Mouse (Mus musculus) layer of hippocampus, postnatal 14 days (tissue): ENCODE data around the gene Fam151a. TPM values are rescaled to one million over a fixed set of nuclear protein-coding genes. Genes with fewer than 3 reads are reported as not detected.
"Not testable (repeated sequence)": the region's sequence is repeated elsewhere in the genome, so short reads cannot be mapped to it uniquely, and the experiment has no call there.

ENCODE experiments used
- DNase-seq, 2 experiments: peaks; one replicate each; pipeline ENCODE4 v3.0.0; 2021 to 2022; ENCODE audit warnings: low spot score in 2 of 2, mixed read lengths in 1 of 2
- total RNA-seq, 2 experiments: library from RNA; stranded (reverse); gene quantifications; 2 replicates each; pipeline ENCODE4 v1.2.3; 2021

The Fam151a gene
- total RNA-seq, 2 experiments from 2014 or later = not detected

DNA sequence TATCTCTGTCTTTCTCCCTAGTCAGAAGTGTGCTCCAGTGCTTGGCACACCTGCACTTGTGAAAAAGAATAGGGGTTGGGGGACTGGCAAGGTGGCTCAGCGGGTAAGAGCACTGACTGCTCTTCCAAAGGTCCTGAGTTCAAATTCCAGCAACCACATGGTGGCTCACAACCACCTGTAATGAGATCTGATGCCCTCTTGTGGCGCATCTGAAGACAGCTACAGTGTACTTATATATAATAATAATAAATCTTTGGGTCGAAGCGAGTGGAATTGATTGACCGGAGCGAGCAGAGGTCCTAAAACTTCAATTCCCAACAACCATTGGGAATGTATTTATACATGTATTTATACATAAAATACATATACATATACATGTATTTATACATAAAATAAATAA lies 42.1 kb downstream of the Fam151a start:
- not testable (repeated sequence) for DNase-seq

DNA sequence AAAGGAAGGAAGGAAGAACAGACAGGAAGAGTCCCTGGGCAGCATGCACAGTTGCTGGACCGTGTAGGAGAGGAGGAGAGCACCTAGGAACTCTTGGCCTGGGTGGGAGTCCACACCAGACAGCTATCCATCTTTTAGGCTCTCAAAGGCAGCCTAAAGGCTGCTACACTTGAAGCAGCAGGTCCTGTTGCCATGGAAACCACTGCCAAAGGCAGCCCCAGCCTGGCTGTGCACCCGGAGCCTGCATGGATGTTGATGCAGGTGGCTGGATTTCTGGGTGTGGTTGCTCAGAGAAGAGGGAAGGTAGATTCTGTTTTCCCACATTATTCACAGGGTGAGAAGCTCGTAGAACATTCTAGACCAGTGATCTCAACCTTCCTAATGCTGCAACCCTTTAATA lies 43.3 kb downstream of the Fam151a start:
- DNase-seq = peak; percentile 59 to 72

DNA sequence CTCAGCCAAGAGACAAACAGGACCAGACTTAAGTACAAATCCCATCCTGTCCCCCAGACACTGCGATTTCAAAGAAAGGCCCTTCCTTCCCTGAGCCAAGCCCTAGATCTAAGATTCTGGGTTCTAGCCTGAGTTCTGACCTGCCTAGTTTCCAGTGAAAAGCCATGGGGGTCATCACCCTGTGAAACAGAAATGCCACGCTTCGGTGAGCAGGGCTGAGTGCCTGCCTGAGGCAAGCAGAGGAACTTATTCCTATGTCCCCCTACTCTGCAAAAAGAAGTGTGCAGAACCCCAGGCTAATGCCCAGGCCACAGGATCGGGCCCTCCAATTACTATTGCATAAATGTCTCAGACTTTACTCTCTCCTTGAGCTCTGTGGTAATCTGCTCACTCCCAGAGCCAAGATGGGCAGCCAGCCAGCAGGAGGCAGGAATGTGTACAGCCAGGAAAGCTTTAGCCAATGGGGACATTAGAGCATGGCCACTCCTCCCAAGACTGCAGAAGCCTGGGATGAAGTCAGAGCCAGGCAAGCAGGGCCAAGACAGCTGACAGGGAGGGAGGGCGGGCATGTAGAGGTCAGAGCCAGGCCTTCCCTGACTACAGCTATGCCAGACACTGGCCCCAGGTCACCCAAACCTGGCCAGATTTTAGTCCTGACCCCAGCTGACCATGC lies 44.6 kb downstream of the Fam151a start:
- peak; percentile 72 to 91 for DNase-seq

DNA sequence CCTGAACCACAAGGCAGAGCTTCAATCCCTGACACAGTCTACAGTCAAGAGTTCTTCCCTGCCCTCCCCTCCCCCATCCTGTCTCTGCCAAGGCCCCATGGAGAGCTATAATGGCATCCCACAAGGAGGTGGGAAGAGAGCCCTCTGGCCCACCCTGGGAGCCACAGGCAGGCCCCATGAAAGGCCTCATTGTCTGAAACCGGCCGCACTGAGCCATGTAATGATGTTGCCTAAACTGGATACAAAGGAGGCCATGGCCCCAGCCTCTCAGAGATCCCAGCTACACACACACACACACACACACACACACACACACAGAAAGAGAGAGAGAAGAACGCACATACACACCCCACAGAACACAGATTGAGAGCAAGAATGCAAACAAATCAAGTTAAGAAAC lies 46.4 kb downstream of the Fam151a start:
- peak in 1 of 2 experiments; percentile 45 for DNase-seq

DNA sequence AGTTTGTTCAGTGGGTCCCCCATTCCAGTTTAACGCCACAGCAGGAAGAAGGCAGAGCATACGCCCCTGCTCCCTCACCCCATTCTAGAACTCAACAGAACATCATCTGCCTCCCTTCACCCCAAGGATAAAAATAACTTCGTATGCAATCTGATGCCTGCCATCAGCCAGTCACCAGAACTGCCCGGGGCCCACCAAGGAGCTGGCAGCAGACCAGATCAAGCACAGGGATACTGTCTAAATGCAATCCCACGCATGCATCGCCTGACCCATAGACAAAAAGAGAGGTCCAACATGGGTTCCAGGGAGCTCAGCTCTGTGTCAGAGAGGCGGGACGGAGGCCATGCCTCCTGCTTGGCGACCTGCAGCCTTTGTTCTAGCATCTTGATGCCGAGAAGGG lies 49.4 kb downstream of the Fam151a start:
- DNase-seq = no peak

DNA sequence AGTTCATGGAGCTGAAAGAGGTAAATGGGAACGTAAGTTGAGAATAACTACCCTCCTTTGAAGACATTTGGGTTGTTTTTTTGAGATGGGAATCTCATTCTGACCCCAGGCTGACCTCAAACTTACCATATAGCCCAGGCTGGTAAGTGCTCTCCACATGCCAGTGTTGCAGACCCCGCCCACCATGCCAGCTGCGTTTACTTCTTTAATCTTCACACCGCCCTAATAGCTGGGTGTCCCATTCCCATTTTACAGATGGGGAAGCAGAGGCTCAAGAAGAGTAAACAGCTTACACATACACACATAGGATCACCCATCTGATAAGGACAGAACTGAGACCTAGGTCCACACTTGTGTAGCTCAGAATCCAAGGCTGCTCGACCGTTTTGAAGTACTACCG lies 51.1 kb downstream of the Fam151a start:
- DNase-seq = no peak

DNA sequence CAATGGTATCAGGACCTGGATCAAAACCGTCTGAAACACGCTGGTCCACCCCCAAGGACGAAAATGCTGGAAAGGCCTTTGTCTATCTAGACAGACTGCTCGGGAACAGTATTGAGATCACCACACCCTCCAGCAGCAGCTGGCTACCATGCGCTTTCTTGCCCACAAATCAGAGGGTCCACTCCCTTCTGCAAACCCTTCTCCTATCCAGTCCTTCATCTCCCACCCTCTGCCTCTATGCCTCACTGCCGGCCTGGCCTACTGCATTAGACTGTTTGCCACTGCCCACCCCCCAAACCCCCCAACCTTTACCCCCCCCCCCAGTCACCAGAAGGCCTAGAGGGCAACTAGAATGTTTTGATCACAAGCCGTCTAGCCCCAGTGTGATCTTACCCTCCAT lies 51.7 kb downstream of the Fam151a start:
- no peak for DNase-seq

DNA sequence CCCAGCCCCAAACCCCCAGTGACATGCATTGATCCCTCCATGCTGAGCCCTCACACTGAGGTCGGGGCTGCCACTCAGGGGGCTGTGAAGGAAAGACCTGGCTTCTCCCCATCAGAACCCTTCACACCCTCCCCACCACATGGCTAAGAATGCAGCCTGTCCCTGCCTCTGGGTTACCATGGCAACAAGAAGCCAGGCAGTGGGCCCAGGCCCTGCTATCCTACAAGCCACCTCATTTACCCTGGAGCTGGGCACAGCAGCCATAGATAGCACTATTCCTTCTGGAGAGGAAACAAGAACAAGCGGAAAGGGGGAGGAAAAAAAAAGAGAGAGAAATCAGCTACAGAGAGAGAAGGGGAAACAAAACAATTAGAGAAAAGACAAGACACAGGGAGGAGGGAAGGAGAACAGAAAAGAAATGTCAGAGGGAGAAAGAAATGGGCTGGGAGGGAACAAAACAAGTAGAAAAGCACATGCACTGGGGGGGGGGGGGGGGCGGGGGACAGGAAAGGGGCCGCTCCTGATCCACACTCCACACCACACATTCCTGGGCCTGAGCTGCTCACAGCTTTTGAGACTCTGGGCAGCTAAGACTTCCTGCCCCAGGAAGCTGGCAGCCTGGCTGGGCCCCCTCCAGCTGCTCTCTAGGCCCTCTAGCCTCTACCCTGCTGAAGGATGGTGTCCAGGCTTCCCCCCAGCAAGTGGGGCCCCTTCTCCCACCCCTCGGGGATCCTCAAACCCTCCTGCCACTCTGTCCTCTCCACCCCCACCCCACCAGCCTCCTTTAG lies 52.3 kb downstream of the Fam151a start:
- peak; percentile 72 to 86 for DNase-seq

DNA sequence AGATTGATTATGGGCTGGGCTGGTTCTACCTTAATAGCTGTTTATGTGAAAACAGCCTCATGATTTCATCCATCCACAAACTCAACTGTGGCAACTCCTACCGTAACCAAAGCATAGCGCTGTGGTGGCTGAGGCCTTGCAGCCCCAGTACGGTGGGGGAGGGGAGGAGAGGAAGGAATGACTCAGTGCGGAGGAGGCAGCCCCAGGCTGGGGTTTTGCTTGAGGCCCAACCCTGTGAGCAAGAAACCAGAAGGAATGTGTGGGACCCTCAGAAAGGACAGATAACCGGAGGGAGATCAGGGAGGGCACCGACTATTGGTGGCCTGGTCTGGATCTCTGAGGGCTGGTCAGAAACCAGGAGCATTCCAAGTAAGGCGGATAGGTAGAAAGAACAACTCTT lies 54.1 kb downstream of the Fam151a start:
- DNase-seq = no peak

DNA sequence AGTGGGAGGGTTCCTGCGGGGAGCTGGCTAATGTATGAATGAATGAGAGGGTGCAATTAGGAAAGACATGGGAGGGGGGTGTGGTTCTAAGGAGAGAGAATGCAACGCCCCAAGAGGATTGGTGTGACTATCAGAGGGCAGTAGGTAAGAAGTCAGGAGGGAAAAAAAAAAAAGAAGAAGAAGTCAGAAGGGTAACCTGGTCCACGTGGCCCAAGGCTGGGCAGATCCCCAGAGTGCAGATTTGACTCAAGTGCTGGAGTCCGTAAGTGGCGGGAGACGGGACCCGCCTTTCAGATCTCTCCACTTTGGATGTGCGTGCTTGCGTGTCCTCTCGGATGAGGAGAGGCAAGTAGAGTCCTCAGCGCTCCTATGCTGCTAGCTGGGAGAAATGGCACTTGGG lies 54.9 kb downstream of the Fam151a start:
- DNase-seq = no peak

DNA sequence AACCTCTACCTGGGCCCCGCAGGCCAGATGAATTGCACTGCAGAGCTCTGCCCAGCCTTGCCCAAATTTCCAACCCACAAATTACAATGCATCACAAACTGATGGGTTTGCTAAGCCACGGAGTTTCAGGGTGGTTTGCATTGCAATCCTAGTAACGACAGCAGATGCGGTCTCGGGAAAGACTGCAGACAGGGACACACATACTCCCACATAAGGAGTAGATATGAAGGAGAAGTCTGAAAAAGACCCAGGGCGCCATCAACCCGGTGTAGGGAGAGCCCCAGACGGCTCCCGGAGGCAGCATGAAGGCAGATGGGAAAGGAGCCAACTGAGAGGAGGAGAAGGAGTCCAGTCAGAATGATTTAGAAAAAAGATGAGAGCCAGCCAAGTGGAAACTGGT lies 56.0 kb downstream of the Fam151a start:
- no peak for DNase-seq

DNA sequence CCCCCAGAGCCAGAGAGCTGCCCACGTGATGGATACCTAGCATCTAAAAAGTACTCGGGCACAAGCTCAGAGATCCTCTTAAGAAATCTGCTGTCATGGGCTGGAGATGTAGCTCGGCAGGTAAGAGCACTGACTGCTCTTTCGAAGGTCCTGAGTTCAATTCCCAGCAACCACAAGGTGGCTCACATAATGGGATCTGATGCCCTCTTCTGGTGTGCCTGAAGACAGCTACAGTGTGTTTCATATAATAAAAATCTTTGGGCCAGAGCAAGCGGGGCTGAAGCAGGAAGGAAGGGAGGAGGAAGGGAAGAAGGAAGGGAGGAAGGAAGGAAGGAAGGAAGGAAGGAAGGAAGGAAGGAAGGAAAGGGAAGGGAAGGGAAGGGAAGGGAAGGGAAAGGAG lies 56.5 kb downstream of the Fam151a start:
- DNase-seq = not testable (repeated sequence)

DNA sequence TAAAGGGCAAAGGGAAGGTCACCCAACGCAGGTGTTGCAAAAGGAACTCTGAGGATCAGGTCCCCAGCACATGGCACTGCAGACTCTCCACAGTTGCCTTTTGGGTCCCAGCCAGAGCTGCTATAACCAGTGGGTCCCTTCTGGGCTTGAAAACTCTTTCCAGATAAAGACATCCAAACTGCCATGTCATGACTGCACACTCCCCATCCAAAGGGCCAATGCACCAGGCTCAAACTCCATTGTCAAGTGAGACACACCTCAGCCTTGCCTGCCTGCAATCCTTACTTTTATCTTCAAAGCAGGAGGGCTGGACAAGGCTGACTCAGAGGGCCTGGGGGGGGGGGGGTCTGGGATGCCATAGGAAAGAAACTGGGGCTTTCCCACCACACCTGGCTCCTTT lies 57.2 kb downstream of the Fam151a start:
- no peak for DNase-seq

DNA sequence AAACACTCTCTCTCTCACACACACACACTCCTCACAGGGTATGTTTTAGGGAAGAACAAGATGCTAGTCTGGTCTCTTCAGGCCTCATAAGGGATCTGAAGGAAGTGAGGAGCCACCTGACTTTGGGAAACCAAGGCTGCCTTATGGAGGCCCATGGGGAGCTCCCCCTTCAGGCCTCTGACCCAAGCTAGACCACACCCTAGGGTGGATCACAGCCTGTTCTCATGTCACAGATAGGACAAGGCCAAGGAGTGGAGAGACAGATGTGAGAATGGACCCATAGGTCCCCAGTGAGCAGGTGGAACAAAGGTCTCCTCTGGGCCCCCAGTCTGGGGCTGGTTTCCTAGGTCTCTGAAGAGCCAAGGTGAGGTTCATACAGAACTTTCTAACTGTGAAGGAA lies 58.6 kb downstream of the Fam151a start:
- DNase-seq = no peak

DNA sequence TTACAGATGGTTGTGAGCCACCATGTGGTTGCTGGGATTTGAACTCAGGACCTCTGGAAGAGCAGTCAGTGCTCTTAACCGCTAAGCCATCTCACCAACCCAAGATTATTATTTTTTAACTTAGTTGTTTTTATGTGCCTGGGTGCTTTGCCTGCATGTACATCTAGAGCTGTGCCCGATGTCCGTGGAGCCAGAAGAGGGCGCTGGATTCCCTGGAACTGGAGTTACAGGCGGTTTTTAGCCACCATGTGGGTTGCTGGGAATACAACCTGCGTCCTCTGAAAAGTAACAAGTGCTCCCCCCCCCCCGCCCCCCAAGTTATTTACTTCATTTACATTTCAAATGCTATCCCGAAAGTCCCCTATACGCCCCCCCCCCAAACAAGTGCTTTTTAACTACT lies 60.1 kb downstream of the Fam151a start:
- DNase-seq = not testable (repeated sequence)

DNA sequence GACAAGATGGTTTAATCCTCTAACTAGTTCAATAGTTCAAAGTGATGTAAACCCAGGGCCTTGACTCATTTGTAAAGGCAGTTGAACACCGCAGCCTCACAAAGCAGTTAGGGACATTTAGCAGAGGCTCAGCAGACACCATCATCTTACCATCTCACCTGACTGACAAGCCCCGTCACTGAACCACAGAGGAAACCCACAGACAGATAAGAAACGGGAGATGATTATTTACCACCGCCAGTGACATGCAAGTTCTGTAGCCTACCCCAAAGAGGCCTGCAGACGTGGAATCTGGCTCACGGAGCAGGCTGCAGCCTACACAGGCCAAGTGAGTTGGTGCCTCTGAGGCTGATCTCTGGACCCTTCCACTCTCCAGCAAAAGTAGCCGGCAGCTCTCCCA lies 60.6 kb downstream of the Fam151a start:
- DNase-seq = no peak

DNA sequence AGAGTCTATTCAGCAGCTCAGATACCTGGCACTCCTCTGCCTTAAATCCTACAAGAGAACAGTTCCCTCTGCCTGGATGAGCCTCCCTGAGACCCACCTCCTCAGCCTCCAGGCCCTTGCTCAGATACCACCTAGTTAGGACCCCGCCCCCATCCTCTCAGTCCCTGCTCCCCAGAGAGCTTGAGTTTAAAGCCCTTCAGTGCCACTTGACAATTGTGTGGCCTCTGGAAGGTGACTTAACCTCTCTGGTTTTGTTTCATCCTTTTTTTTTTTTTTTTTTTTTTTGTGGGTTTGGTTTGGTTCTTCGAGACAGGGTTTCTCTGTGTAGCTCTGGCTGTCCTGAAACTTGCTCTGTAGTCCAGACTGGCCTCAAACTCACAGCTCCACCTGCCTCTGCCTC lies 61.6 kb downstream of the Fam151a start:
- no peak for DNase-seq

Other genes with a start within 250 kb of the Fam151a start
- gene Bsnd, start 241.6 kb upstream of the Fam151a start, total RNA-seq = under 1 TPM in 1 of 2 experiments, not detected in 1; 0.17 TPM
- gene Dhcr24, start 172.9 kb upstream of the Fam151a start, total RNA-seq = 100 to 1,000 TPM in 1 of 2 experiments, 10 to 100 TPM in 1; 93.8 to 106 TPM
- gene Lexm, start 116.6 kb upstream of the Fam151a start, total RNA-seq = not detected
- gene Ttc22, start 111.5 kb upstream of the Fam151a start, total RNA-seq = under 1 TPM; 0.91 to 0.94 TPM
- gene Pars2, start 82.8 kb upstream of the Fam151a start, total RNA-seq = 1 to 10 TPM; 6.8 to 7.3 TPM
- gene Ttc4, start 54.9 kb upstream of the Fam151a start, total RNA-seq = 10 to 100 TPM; 38.7 to 41.3 TPM
- 1 to 10 TPM; 1.5 to 2.1 TPM for gene Mroh7, start 3.0 kb upstream of the Fam151a start, total RNA-seq
- gene Acot11, start 71.1 kb downstream of the Fam151a start, total RNA-seq = 10 to 100 TPM; 43.7 to 53.3 TPM
- gene Ssbp3, start 176.8 kb downstream of the Fam151a start, total RNA-seq = 100 to 1,000 TPM; 106 to 119 TPM